Mouse (Mus musculus) midbrain, embryonic 12.5 days (tissue): ENCODE results near the gene Nfkb2. TPM values are rescaled to one million over a fixed set of nuclear protein-coding genes. Genes with fewer than 3 reads are reported as not detected.
A peak's percentile ranks its signal among the peaks of the same experiment; 100 is the strongest.

Experiments used
- ATAC-seq: fragments of 200-750 bp; cut with Nextera tagmentation; 2 replicates; pipeline ENCODE4 v1.8.0; 2017; ENCODE audit warnings: low read depth, moderate TSS enrichment, moderate library complexity; ENCODE audit not compliant: low FRiP score
- H3K27ac ChIP-seq: fragments of 300-500 bp; sonication (generic); replicated peaks from 2 replicates; pipeline ENCODE4 v1.5.1; 2016; ENCODE audit warnings: mild to moderate bottlenecking
- H3K27me3 ChIP-seq: fragments of 300-500 bp; sonication (generic); 2 replicates; pipeline ENCODE4 v1.6.1; 2016; ENCODE audit warnings: mild to moderate bottlenecking
- H3K36me3 ChIP-seq: fragments of 300-500 bp; sonication (generic); 2 replicates; pipeline ENCODE4 v1.6.1; 2016
- H3K4me1 ChIP-seq: fragments of 300-500 bp; sonication (generic); 2 replicates; pipeline ENCODE4 v1.6.1; 2016
- H3K4me2 ChIP-seq: fragments of 300-500 bp; sonication (generic); replicated peaks from 2 replicates; pipeline ENCODE4 v1.6.1; 2016; ENCODE audit warnings: mild to moderate bottlenecking, moderate library complexity
- H3K4me3 ChIP-seq: fragments of 300-500 bp; sonication (generic); 2 replicates; pipeline ENCODE4 v1.5.1; 2016; ENCODE audit warnings: mild to moderate bottlenecking
- H3K9ac ChIP-seq: fragments of 300-500 bp; sonication (generic); replicated peaks from 2 replicates; pipeline ENCODE4 v1.6.1; 2016; ENCODE audit warnings: mild to moderate bottlenecking, moderate library complexity
- H3K9me3 ChIP-seq: fragments of 300-500 bp; sonication (generic); 2 replicates; pipeline ENCODE4 v1.6.1; 2016; ENCODE audit warnings: mild to moderate bottlenecking
- WGBS: fragments of 180-500 bp; shearing (Covaris S2); methylation state at CpG from one replicate; pipeline ENCODE4 v1.1.7; 2016; 5-methylcytosine and 5-hydroxymethylcytosine counted together
- polyA plus RNA-seq: library from polyadenylated mRNA; unstranded; fragments of >200 nt; fragmentation: Nextera tagmentation; extraction: Ambion mirVana; gene quantifications from 2 replicates; pipeline ENCODE4 v1.2.1, GENCODE M21; 2016

Gene Nfkb2
- polyA plus RNA-seq, 1 experiment from 2014 or later, result 4.2 TPM

DNA sequence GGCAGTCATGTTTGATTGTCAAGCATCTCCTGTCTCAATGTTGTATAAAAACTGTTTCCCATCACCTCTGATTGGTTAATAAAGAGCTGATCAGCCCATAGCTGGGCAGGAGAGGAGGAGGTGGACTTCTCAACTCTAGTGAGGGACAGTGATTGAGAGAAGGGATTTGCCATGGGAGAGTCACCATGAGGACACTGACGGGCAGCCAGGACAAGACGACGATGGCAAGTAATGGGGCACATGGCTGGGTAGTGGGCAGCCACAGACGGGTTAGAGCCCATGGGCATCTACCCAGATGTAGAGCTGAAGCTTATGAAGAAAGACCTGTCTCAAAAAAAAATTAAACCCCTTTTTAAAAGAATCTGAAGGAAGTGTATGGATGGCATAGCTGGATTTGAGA, 1.6 kb upstream of the Nfkb2 start:
- no peaks in the 10 kb centered on the region for H3K36me3 ChIP-seq
- no peaks in the 10 kb centered on the region for H3K9me3 ChIP-seq
- peaks cover 26% of the 10 kb centered on the region for H3K27me3 ChIP-seq
- no peak overlapping the region for H3K27ac ChIP-seq
- H3K4me3 ChIP-seq, result no peak overlapping the region
- no peak overlapping the region for H3K9ac ChIP-seq
- 92% methylated on average over 4 of the region's 4 CpGs for WGBS
- H3K4me2 ChIP-seq, result no peak overlapping the region
- no peak for ATAC-seq
- H3K4me1 ChIP-seq, result peaks cover 23% of the 10 kb centered on the region

GRCm38 (mm10) chr19:46303251-46304215, 587 bp upstream of the Nfkb2 start:
- Histone ChIP-seq H3K9me3 (no peaks in the 10 kb centered on the region), H3K36me3 (no peaks in the 10 kb centered on the region), H3K27ac (no peak overlapping the region), H3K9ac (no peak overlapping the region; the same call in 1 of the 2 replicates), H3K4me3 (peak overlapping the region; percentile 57), H3K4me1 (peaks cover 23% of the 10 kb centered on the region), H3K27me3 (peaks cover 36% of the 10 kb centered on the region), H3K4me2 (peak overlapping the region; percentile 91)
- 58% methylated on average over 18 of the region's 18 CpGs for WGBS
- ATAC-seq, result no peak

GRCm38 (mm10) chr19:46304908-46305333, 801 bp downstream of the Nfkb2 start:
- Histone ChIP-seq H3K4me2 (peak overlapping the region; percentile 91), H3K9me3 (no peaks in the 10 kb centered on the region), H3K4me1 (peaks cover 27% of the 10 kb centered on the region), H3K9ac (peak overlapping the region; percentile 57), H3K27me3 (peaks cover 47% of the 10 kb centered on the region), H3K36me3 (no peaks in the 10 kb centered on the region), H3K27ac (peak overlapping the region; percentile 49; the same call in 1 of the 2 replicates), H3K4me3 (peak overlapping the region; percentile 57)
- under 1% methylated on average over 34 of the region's 34 CpGs for WGBS
- ATAC-seq, result peak; percentile 24

DNA sequence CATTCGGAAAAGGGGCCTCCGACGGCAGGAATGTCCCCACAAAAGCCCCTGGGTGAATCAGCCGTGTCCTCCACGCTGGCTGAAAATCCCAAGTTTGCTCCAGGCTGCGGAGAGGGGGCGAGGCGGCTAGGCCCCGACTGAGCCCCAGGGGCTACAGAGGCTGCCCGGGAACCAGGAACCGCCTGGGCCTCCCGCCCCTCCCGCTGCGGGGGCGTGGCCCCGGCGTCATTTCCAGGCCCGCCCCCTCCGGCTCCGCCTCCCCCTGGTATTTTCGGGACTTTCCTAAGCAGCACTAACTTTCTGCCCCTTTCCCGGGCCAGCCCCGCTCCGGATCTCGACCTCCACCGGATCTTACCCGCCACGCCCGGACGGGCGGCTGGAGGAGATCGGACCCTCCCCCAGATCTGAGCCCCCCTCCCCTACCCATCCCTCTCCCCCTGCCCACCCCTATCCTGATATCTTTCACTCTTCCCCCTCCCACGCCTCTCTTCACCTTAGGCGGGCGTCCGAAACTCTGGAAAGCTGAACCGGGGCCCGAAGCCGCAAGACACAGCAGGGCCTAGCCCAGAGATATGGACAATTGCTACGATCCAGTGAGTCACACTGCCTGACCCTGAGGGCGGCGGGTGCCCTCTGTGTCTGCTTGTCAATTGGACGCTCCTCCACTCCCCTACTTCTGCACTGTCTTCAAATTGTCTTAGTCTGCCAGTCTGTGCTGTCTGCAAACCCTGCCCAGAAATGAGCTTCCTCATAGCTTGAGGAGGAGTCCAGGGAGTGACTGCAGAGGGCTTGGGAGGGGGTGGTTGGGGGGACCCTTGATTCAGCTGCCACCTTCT, 1.5 kb downstream of the Nfkb2 start:
- WGBS, result under 1% methylated on average over 40 of the region's 43 CpGs
- Histone ChIP-seq H3K27ac (no peak overlapping the region), H3K9me3 (no peaks in the 10 kb centered on the region), H3K36me3 (no peaks in the 10 kb centered on the region), H3K4me1 (peaks cover 27% of the 10 kb centered on the region), H3K4me2 (peak overlapping the region; percentile 91), H3K27me3 (peaks cover 54% of the 10 kb centered on the region), H3K4me3 (peak overlapping the region; percentile 57), H3K9ac (peak overlapping the region; percentile 57)
- peak; percentile 46 for ATAC-seq

DNA sequence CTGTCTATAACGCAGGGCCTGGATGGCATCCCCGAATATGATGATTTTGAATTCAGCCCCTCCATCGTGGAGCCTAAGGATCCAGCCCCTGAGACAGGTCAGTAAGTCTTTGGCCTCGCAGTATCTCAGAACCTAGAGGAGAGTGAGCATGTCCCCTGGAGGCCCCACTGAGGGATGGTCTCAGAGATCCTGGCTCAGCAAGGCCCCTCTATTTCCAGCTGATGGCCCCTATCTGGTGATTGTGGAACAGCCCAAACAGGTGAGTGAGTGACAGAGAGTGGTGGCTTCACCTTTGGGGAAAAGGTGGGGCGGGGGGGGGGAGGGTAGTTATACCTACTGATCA, 2.1 kb downstream of the Nfkb2 start:
- Histone ChIP-seq H3K27ac (no peak overlapping the region), H3K4me2 (peak overlapping the region; percentile 91), H3K36me3 (no peaks in the 10 kb centered on the region), H3K9me3 (no peaks in the 10 kb centered on the region), H3K9ac (peak overlapping the region; percentile 57; the same call in 1 of the 2 replicates), H3K4me1 (peaks cover 27% of the 10 kb centered on the region), H3K27me3 (peaks cover 60% of the 10 kb centered on the region), H3K4me3 (0 out of 2 replicates have a peak overlapping the region, but pooled peaks have one; percentile 57)
- WGBS, result 56% methylated on average over 5 of the region's 5 CpGs
- no peak for ATAC-seq

DNA sequence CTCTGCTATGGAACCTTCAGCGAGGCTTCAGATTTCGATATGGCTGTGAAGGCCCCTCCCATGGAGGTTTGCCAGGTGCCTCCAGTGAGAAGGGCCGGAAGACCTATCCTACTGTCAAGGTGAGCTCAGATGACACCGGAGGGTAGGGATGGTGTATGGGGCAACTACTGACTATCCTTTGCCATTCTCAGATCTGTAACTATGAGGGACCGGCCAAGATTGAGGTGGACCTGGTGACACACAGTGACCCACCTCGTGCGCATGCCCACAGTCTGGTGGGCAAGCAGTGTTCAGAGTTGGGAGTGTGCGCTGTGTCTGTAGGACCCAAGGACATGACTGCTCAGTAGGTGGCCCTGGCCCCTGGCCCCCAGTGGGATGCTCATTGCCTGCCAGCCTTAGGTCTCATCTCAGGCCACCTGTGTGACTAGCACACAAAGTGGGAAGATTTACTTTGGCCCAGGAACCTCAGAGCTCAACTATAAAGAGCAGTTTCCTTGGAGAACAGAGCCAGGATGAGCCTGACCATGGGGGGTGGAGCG, 2.7 kb downstream of the Nfkb2 start:
- H3K27ac ChIP-seq, result no peak overlapping the region
- ATAC-seq, result no peak
- WGBS, result 89% methylated on average over 9 of the region's 9 CpGs
- no peaks in the 10 kb centered on the region for H3K9me3 ChIP-seq
- H3K27me3 ChIP-seq, result peaks cover 66% of the 10 kb centered on the region
- no peak overlapping the region for H3K4me2 ChIP-seq
- peaks cover 27% of the 10 kb centered on the region for H3K4me1 ChIP-seq
- no peaks in the 10 kb centered on the region for H3K36me3 ChIP-seq
- no peak overlapping the region for H3K9ac ChIP-seq
- no peak overlapping the region for H3K4me3 ChIP-seq

DNA sequence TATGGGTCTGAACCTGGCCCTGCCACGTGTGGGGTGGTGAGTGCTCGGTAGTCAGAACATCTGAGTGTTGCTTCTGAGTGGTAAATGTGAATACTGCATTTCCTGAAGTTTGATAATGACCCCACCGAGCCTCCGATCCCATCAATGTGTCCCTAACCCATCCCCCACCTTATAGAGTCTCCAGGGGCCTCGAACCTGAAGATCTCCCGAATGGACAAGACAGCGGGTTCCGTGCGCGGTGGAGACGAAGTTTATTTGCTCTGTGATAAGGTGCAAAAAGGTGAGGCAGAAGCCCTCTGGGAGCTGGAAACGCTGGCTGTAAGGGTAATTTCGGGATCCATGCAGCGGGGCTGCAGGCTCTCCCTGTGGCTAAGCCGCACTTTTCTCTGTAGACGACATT, 3.7 kb downstream of the Nfkb2 start:
- Histone ChIP-seq H3K4me2 (no peak overlapping the region), H3K27me3 (peaks cover 71% of the 10 kb centered on the region), H3K9me3 (no peaks in the 10 kb centered on the region), H3K36me3 (no peaks in the 10 kb centered on the region), H3K4me1 (peaks cover 27% of the 10 kb centered on the region), H3K4me3 (no peak overlapping the region), H3K27ac (no peak overlapping the region), H3K9ac (no peak overlapping the region)
- ATAC-seq, result no peak
- 76% methylated on average over 16 of the region's 16 CpGs for WGBS

DNA sequence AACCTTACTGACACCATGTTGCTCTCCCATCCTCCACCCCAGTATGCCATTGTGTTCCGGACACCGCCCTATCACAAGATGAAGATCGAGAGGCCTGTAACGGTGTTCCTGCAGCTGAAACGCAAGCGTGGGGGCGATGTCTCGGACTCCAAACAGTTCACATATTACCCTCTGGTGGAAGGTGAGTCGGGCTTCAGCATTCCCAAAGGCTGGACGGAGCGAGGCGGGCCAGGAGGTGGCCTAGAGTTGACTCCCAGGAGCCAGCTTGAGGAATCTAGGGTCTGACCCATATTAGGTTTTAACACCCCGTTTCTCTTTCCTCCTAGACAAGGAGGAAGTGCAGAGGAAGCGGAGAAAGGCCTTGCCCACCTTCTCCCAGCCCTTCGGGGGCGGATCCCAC, 4.2 kb downstream of the Nfkb2 start:
- no peaks in the 10 kb centered on the region for H3K9me3 ChIP-seq
- 53% methylated on average over 16 of the region's 16 CpGs for WGBS
- peaks cover 76% of the 10 kb centered on the region for H3K27me3 ChIP-seq
- ATAC-seq, result no peak
- H3K4me3 ChIP-seq, result peak overlapping the region; percentile 40; the same call in 1 of the 2 replicates
- H3K4me2 ChIP-seq, result peak overlapping the region; percentile 66
- H3K27ac ChIP-seq, result no peak overlapping the region
- H3K4me1 ChIP-seq, result peaks cover 27% of the 10 kb centered on the region
- H3K9ac ChIP-seq, result no peak overlapping the region
- no peaks in the 10 kb centered on the region for H3K36me3 ChIP-seq

GRCm38 (mm10) chr19:46308706-46309435, 4.8 kb downstream of the Nfkb2 start:
- H3K4me1 ChIP-seq, result peaks cover 26% of the 10 kb centered on the region
- peaks cover 82% of the 10 kb centered on the region for H3K27me3 ChIP-seq
- 1% methylated on average over 47 of the region's 47 CpGs for WGBS
- H3K9me3 ChIP-seq, result no peaks in the 10 kb centered on the region
- H3K27ac ChIP-seq, result no peak overlapping the region
- peak; percentile 21; the same call in 1 of the 2 replicates for ATAC-seq
- no peaks in the 10 kb centered on the region for H3K36me3 ChIP-seq
- H3K9ac ChIP-seq, result peak overlapping the region; percentile 55; the same call in 1 of the 2 replicates
- peak overlapping the region; percentile 40 for H3K4me3 ChIP-seq
- peak overlapping the region; percentile 66 for H3K4me2 ChIP-seq

DNA sequence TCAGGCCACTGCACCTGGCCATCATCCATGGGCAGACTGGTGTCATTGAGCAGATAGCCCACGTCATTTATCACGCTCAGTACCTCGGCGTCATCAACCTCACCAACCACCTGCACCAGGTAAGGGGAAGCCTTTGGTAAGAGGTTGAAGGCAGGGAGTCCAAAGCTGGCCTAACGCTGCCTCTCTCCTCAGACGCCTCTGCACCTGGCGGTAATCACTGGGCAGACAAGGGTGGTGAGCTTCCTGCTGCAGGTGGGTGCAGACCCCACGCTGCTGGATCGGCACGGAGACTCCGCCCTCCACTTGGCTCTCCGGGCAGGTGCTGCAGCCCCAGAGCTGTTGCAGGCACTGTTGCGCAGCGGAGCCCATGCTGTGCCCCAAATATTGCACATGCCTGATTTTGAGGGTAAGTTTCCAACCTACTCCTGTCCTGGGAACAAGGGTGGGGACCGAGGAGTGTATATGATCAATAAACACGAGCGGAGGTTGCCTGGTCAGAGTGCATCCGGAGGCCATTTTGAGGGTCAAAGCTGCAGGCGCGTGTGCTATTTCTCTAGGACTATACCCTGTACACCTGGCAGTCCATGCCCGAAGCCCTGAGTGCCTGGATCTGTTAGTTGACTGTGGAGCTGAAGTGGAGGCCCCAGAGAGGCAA, 5.7 kb downstream of the Nfkb2 start:
- peaks cover 87% of the 10 kb centered on the region for H3K27me3 ChIP-seq
- no peaks in the 10 kb centered on the region for H3K36me3 ChIP-seq
- no peak for ATAC-seq
- no peak overlapping the region for H3K4me2 ChIP-seq
- H3K27ac ChIP-seq, result no peak overlapping the region
- no peak overlapping the region for H3K9ac ChIP-seq
- peaks cover 17% of the 10 kb centered on the region for H3K4me1 ChIP-seq
- 78% methylated on average over 21 of the region's 21 CpGs for WGBS
- H3K4me3 ChIP-seq, result no peak overlapping the region
- H3K9me3 ChIP-seq, result no peaks in the 10 kb centered on the region
